19 mouse cellular contexts compared by ENCODE assay signal in genomic region chr2:179721534-179722516, GRCm38 (mm10).
DNase-seq lines count a peak whose midpoint lies in the region; ATAC-seq and TF ChIP-seq lines count a peak whose summit lies in the region.
"Had no signal": no experiment of that assay in that cellular context is flagged by ENCODE, and none has a peak within 500 bp of the region (broad histone marks: within the 10 kb centered on the region; RNA-seq: fewer than 3 reads in every experiment).

No protein-coding gene starts in this region.

- 0 out of 2 replicates have a peak, but pooled peaks have one; percentile 4 for TF ChIP-seq CTCF in intestine, postnatal 0 days (IDR thresholded peaks at IDR 0.05; ENCODE audit: low read depth)

- H3K27me3 ChIP-seq in intestine, postnatal 0 days (replicated peaks; ENCODE audit: control insufficient read depth, insufficient read depth, low read length) = no peaks in the 10 kb centered on the region
- H3K27me3 ChIP-seq: heart, embryonic 12.5 days; liver, embryonic 13.5 days had no signal

- WGBS in intestine, postnatal 0 days = 58% methylated on average over 18 of the region's 18 CpGs

- intact Hi-C loops in left cerebral cortex, postnatal 14 days (cut with DNase I) = no loop called here

- H3K9ac ChIP-seq in intestine, postnatal 0 days (ENCODE audit: low read depth, low read length) = no peak overlapping the region
- H3K9ac ChIP-seq: heart, embryonic 12.5 days; liver, embryonic 13.5 days had no signal

- H3K27ac ChIP-seq in intestine, postnatal 0 days (ENCODE audit: low read depth, low read length) = no peak overlapping the region
- H3K27ac ChIP-seq: liver, embryonic 13.5 days had no signal

- no peak overlapping the region for H3K4me3 ChIP-seq in intestine, postnatal 0 days (ENCODE audit: low read depth, low read length)
- H3K4me3 ChIP-seq: heart, embryonic 12.5 days; liver, embryonic 13.5 days had no signal

- no peak overlapping the region for H3K4me2 ChIP-seq in intestine, postnatal 0 days (replicated peaks; ENCODE audit: low read depth)
- H3K4me2 ChIP-seq: heart, embryonic 12.5 days; liver, embryonic 13.5 days had no signal

- H3K9me3 ChIP-seq in intestine, postnatal 0 days (ENCODE audit: control insufficient read depth) = no peaks in the 10 kb centered on the region
- H3K9me3 ChIP-seq: heart, embryonic 12.5 days; liver, embryonic 13.5 days had no signal

- H3K36me3 ChIP-seq in intestine, postnatal 0 days (ENCODE audit: control insufficient read depth, insufficient read depth) = no peaks in the 10 kb centered on the region
- H3K36me3 ChIP-seq: heart, embryonic 12.5 days; liver, embryonic 13.5 days had no signal

- no peak for ATAC-seq in intestine, postnatal 0 days
- ATAC-seq: CD4-positive, CD25-positive, alpha-beta regulatory T cell, adult 4 months; inflammation-experienced regulatory T-cells, adult 6 months; lung, postnatal 0 days had no signal

- H3K4me1 ChIP-seq in intestine, postnatal 0 days (replicated peaks; ENCODE audit: control insufficient read depth, insufficient read depth, low read length) = no peaks in the 10 kb centered on the region
- H3K4me1 ChIP-seq: liver, embryonic 13.5 days had no signal

- peak; percentile 23 to 44 for DNase-seq in left cerebral cortex, postnatal 14 days (ENCODE audit: low spot score in 2 of 2)
- no peak for DNase-seq in left cerebral cortex, adult 11 months (ENCODE audit: low spot score)
- DNase-seq in right cerebral cortex, adult 2 months (ENCODE audit: low spot score in 2 of 2) = peak; percentile 34 to 44
- no peak for DNase-seq in right cerebral cortex, postnatal 14 days
- DNase-seq in heart, adult 8-10 months (ENCODE audit: low spot score) = no peak
- DNase-seq in spleen, adult 12 weeks (ENCODE audit: low spot score) = no peak
- DNase-seq: adrenal gland, postnatal 10 days; cerebellum, adult 9-10 months; embryo, embryonic 11 days; gastrocnemius, postnatal 25 days; heart, postnatal 36 days; kidney, postnatal 14 days; liver, embryonic 13.5 days; thymus, adult 18-20 months had no signal

Comparison
In these comparisons a context has a peak if more than half of its experiments do, and no peak if none do; other contexts are left out.
1. DNase-seq: peak in left cerebral cortex, postnatal 14 days (2 of 2) and right cerebral cortex, adult 2 months (2 of 2); none in left cerebral cortex, adult 11 months (single experiment), right cerebral cortex, postnatal 14 days (single experiment), heart, adult 8-10 months (single experiment) and spleen, adult 12 weeks (single experiment).